Mouse (Mus musculus): ENCODE results near the gene Nfix. TPM values are rescaled to one million over a fixed set of nuclear protein-coding genes. Genes with fewer than 3 reads are reported as not detected.
A peak's percentile ranks its signal among the peaks of the same experiment; 100 is the strongest.
"Not testable (repeated sequence)": the region's sequence is repeated elsewhere in the genome, so short reads cannot be mapped to it uniquely, and the experiment has no call there.

The Nfix gene
- polyA plus RNA-seq, 1 experiment from 2014 or later = 11.7 TPM

DNA sequence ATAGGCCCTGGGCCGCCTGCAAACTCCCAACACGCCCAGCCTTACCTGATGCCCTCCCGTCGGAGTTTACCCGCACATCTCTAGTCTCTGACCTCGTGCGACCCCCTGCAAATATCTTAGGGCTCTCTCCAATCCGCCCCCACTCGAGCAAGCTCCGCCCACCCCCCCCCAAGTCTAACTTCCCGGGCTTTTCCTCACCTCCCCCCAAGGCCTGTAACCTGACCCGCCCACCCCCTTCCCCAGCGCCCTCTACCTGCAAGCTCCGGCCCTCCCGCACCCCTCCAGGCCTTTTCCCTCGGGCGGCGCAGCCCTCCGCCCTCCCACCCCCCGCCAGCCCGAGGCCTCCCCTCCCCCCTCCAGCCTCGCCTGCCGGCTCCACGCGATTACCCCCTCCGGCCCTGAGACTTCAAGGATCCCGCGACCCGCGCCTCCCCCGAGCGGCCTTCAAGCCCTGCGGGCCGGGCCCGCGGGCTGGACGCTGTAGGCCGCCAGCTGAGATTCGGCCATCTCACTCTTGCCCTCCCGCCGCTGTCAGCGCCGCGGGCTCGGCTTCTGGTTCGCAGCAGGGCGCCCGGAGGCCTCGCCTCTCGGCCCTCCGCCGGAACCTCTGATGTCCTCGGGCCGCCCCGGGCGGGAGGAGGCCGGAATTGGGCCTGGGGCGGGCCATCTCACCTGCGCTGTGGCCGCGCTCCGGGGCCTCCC is 113.0 kb downstream of the Nfix start:
- WGBS = under 1% methylated on average over 58 of the region's 62 CpGs
- Histone ChIP-seq H3K9ac (peak overlapping the region; percentile 100), H3K9me3 (no peaks in the 10 kb centered on the region), H3K36me3 (peaks cover 34% of the 10 kb centered on the region), H3K4me1 (peaks cover 59% of the 10 kb centered on the region), H3K4me3 (peak overlapping the region; percentile 100), H3K27me3 (replicated peaks) (no peaks in the 10 kb centered on the region), H3K27ac (replicated peaks) (peak overlapping the region; percentile 96), H3K4me2 (peak overlapping the region; percentile 82)
- ATAC-seq (ENCODE audit: extremely low read depth, insufficient number of reproducible peaks, low FRiP score, low TSS enrichment) = peak; percentile 28

DNA sequence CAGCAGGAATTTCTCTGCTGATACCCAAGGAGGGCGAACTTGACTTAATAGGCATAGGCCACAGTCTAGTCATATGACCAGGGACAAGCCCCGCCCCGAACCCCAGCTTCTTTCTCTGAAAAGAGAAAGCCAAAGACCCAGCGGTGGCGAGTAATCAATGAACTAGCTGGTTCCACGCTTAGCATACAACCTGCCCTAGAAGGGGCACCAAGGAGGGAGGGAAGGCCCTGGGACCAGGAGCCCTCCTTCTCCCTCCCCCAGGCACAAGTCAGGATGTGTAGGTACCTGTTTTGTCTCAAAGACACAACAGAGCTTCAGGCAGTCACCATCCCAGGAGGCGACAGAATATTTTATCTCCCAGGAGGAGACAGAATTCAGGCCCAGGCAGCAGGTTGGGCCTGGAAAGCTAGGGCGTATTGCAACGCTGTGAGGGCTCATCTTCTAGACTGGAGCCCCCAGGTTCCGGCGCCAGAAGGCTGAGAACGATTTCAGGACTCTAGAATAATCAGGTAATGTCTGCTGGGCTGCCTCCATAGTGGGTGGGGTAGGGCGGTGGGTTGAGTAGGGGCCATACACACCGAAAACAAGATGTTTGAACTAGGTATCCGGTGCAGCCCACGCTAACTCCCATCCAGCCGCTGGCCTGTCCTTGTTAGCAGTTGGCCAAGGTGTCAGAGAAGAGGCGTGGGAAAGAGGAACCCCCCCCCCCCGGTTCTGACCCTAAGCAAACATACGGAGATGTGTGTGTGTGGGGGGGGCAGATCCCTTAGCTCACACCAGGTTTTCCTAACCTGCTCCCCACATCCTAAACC is 113.7 kb downstream of the Nfix start, which contains the start of gene Trmt1:
Trmt1 (plus strand) TSS at position 117 of the 812 bp plus-strand sequence.
- H3K27ac ChIP-seq (replicated peaks) = peak within 1 kb of the TSS; percentile 96
- H3K4me2 ChIP-seq = peak within 1 kb of the TSS; percentile 82
- peaks cover 33% of the 10 kb centered on the region for H3K36me3 ChIP-seq
- peak within 1 kb of the TSS; percentile 100 for H3K9ac ChIP-seq
- peak; percentile 15; the same call in 1 of the 2 replicates for ATAC-seq (ENCODE audit: extremely low read depth, insufficient number of reproducible peaks, low FRiP score, low TSS enrichment)
- no peaks in the 10 kb centered on the region for H3K9me3 ChIP-seq
- no peaks in the 10 kb centered on the region for H3K27me3 ChIP-seq (replicated peaks)
- 8% methylated on average over 19 of the region's 20 CpGs for WGBS
- peak within 1 kb of the TSS; percentile 100 for H3K4me3 ChIP-seq
- H3K4me1 ChIP-seq = peaks cover 66% of the 10 kb centered on the region

DNA sequence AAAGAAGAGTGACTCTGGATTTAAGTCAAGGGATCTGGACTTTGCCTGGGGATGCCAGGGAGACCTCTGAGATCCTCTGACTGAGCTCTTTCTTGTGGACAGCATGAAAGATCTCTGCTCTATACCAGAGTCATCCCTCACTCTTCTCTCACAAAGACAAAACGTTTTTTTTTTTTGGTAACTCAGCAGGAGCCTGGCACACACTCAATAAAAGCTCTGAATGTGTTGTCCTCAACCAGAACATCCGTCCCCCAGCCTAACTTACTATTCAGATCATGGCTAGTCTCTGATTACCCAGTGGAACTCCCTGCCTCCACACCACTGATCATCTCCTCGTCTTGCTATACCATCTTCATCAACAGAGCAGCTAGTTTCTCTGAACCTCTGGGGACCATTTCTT is 115.6 kb downstream of the Nfix start:
- Histone ChIP-seq H3K27ac (replicated peaks) (no peak overlapping the region), H3K9me3 (no peaks in the 10 kb centered on the region), H3K27me3 (replicated peaks) (no peaks in the 10 kb centered on the region), H3K4me1 (peaks cover 63% of the 10 kb centered on the region), H3K36me3 (peaks cover 29% of the 10 kb centered on the region), H3K4me3 (no peak overlapping the region), H3K9ac (no peak overlapping the region), H3K4me2 (no peak overlapping the region)
- ATAC-seq (ENCODE audit: extremely low read depth, insufficient number of reproducible peaks, low FRiP score, low TSS enrichment) = no peak
- 57% methylated on average over 3 of the region's 3 CpGs for WGBS

GRCm38 (mm10) chr8:84682257-84682656 is 117.9 kb downstream of the Nfix start:
- peaks cover 56% of the 10 kb centered on the region for H3K4me1 ChIP-seq
- H3K4me2 ChIP-seq = no peak overlapping the region
- H3K4me3 ChIP-seq = no peak overlapping the region
- H3K36me3 ChIP-seq = peaks cover 31% of the 10 kb centered on the region
- H3K9me3 ChIP-seq = no peaks in the 10 kb centered on the region
- 74% methylated on average over 2 of the region's 2 CpGs for WGBS
- peak overlapping the region; percentile 48; the same call in 1 of the 2 replicates for H3K27ac ChIP-seq (replicated peaks)
- ATAC-seq (ENCODE audit: extremely low read depth, insufficient number of reproducible peaks, low FRiP score, low TSS enrichment) = no peak
- peak overlapping the region; percentile 33 for H3K9ac ChIP-seq
- H3K27me3 ChIP-seq (replicated peaks) = no peaks in the 10 kb centered on the region

GRCm38 (mm10) chr8:84681476-84681875 is 118.7 kb downstream of the Nfix start:
- H3K9me3 ChIP-seq = no peaks in the 10 kb centered on the region
- peaks cover 38% of the 10 kb centered on the region for H3K36me3 ChIP-seq
- H3K27ac ChIP-seq (replicated peaks) = 0 out of 2 replicates have a peak overlapping the region, but pooled peaks have one; percentile 48
- H3K4me1 ChIP-seq = peaks cover 56% of the 10 kb centered on the region
- no peak overlapping the region for H3K4me3 ChIP-seq
- no peak overlapping the region for H3K4me2 ChIP-seq
- H3K27me3 ChIP-seq (replicated peaks) = no peaks in the 10 kb centered on the region
- WGBS = 63% methylated on average over 2 of the region's 2 CpGs
- peak overlapping the region; percentile 33; the same call in 1 of the 2 replicates for H3K9ac ChIP-seq
- ATAC-seq (ENCODE audit: extremely low read depth, insufficient number of reproducible peaks, low FRiP score, low TSS enrichment) = no peak

- peaks cover 61% of the 10 kb centered on the region for H3K36me3 ChIP-seq
- H3K4me1 ChIP-seq = peaks cover 24% of the 10 kb centered on the region
- no peak overlapping the region for H3K4me3 ChIP-seq
- H3K4me2 ChIP-seq = no peak overlapping the region
- H3K27me3 ChIP-seq (replicated peaks) = no peaks in the 10 kb centered on the region
- 86% methylated on average over 5 of the region's 5 CpGs for WGBS
- H3K9me3 ChIP-seq = no peaks in the 10 kb centered on the region
- no peak overlapping the region for H3K27ac ChIP-seq (replicated peaks)
- no peak for ATAC-seq (ENCODE audit: extremely low read depth, insufficient number of reproducible peaks, low FRiP score, low TSS enrichment)
- H3K9ac ChIP-seq = no peak overlapping the region
Observed at GRCm38 (mm10) chr8:84677305-84677704, 122.8 kb downstream of the Nfix start.

- H3K4me3 ChIP-seq; H3K4me2 ChIP-seq; H3K9me3 ChIP-seq; H3K27ac ChIP-seq (replicated peaks); H3K4me1 ChIP-seq; H3K27me3 ChIP-seq (replicated peaks); H3K9ac ChIP-seq; ATAC-seq (ENCODE audit: extremely low read depth, insufficient number of reproducible peaks, low FRiP score, low TSS enrichment): not testable (repeated sequence)
- WGBS = 76% methylated on average over 5 of the region's 5 CpGs
- H3K36me3 ChIP-seq = peaks cover 69% of the 10 kb centered on the region
Observed at GRCm38 (mm10) chr8:84670295-84671006, 129.7 kb downstream of the Nfix start.

DNA sequence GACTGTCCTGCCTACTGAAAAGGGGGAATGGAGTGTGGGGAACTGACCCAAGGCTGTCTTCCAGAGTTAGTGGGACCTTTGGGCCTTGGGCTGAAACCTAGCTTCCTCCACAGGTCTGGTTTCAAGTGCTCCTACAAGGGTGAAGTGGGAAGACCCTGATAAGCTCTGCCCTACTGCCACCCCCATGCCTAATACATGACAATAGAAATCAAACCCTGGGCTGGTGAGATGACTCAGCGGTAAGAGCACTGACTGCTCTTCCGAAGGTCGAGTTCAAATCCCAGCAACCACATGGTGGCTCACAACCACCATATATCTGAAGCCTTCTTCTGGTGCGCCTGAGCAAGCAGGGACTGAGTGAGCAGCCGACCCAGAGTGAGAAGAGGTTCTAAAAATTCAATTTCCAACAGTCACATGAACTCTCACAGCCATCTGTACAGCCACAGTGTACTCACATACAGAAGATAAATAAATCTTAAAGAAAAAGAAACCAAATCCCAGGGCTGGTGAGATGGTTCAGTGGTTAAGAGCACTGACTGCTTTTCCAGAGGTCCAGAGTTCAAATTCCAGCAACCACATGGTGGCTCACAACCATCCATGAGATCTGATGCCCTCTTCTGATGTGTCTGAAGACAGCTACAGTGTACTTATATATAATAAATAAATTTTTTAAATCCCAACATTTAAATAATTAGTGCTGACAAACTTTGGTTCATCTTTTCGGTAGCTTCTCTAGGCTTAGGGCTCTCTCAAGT is 131.2 kb downstream of the Nfix start:
- Histone ChIP-seq H3K9ac (no peak overlapping the region), H3K4me2 (no peak overlapping the region), H3K36me3 (peaks cover 54% of the 10 kb centered on the region), H3K4me3 (no peak overlapping the region), H3K4me1 (peaks cover 11% of the 10 kb centered on the region), H3K27ac (replicated peaks) (no peak overlapping the region), H3K9me3 (no peaks in the 10 kb centered on the region), H3K27me3 (replicated peaks) (no peaks in the 10 kb centered on the region)
- ATAC-seq (ENCODE audit: extremely low read depth, insufficient number of reproducible peaks, low FRiP score, low TSS enrichment) = no peak
- 68% methylated on average over 6 of the region's 6 CpGs for WGBS

GRCm38 (mm10) chr8:84668081-84668480 is 132.1 kb downstream of the Nfix start:
- Histone ChIP-seq H3K9me3 (no peaks in the 10 kb centered on the region), H3K36me3 (peaks cover 47% of the 10 kb centered on the region), H3K4me2 (no peak overlapping the region), H3K9ac (no peak overlapping the region), H3K27me3 (replicated peaks) (no peaks in the 10 kb centered on the region), H3K4me3 (no peak overlapping the region), H3K27ac (replicated peaks) (no peak overlapping the region), H3K4me1 (peaks cover 16% of the 10 kb centered on the region)
- no peak for ATAC-seq (ENCODE audit: extremely low read depth, insufficient number of reproducible peaks, low FRiP score, low TSS enrichment)
- WGBS = 56% methylated on average over 1 of the region's 1 CpGs

- Histone ChIP-seq H3K36me3 (peaks cover 24% of the 10 kb centered on the region), H3K4me1 (peaks cover 25% of the 10 kb centered on the region), H3K9ac (peak overlapping the region; percentile 88), H3K27ac (replicated peaks) (peak overlapping the region; percentile 99), H3K27me3 (replicated peaks) (no peaks in the 10 kb centered on the region), H3K9me3 (no peaks in the 10 kb centered on the region), H3K4me3 (peak overlapping the region; percentile 75), H3K4me2 (peak overlapping the region; percentile 87)
- ATAC-seq (ENCODE audit: extremely low read depth, insufficient number of reproducible peaks, low FRiP score, low TSS enrichment) = no peak
- 3% methylated on average over 14 of the region's 14 CpGs for WGBS
Observed at GRCm38 (mm10) chr8:84665385-84665893, 134.7 kb downstream of the Nfix start.
